23 mouse cellular contexts compared by ENCODE assay signal in the genomic region with DNA sequence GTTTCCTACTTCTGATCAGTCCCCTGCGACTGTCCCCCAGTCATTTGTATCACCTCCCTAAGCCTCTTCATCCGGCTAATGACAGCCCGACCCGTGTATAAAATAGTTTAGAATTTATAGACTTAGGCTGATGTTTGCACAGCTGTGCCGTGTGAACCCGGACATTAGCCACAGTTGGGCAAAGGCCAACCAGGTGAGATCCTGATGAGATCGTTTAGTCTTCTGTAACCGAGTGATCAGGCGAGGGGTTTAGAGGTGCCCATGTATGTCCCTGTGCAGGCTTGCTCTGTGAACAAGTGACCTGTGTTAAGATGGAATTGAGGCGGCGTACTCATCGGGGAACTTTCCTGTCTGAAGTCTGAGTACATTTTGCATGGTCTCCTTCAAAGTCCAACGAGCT.
DNase-seq lines count a peak whose midpoint lies in the region; ATAC-seq lines count a peak whose summit lies in the region.
"Had no signal": no experiment of that assay in that cellular context is flagged by ENCODE, and none has a peak within 500 bp of the region (broad histone marks: within the 10 kb centered on the region; RNA-seq: fewer than 3 reads in every experiment).

No protein-coding gene starts in this region.

- H3K9ac ChIP-seq in heart, embryonic 11.5 days (ENCODE audit: low read depth, low read length) = no peak overlapping the region
- no peak overlapping the region for H3K9ac ChIP-seq in intestine, embryonic 16.5 days (ENCODE audit: low read depth, low read length)
- H3K9ac ChIP-seq in stomach, embryonic 16.5 days (ENCODE audit: low read length) = no peak overlapping the region
- H3K9ac ChIP-seq: forebrain, embryonic 13.5 days; heart, embryonic 13.5 days; hindbrain, embryonic 12.5 days; hindbrain, embryonic 15.5 days had no signal

- ATAC-seq in heart, embryonic 11.5 days (replicated peaks; ENCODE audit: insufficient number of reproducible peaks, low FRiP score, low TSS enrichment) = no peak
- ATAC-seq in intestine, embryonic 16.5 days = peak; percentile 68; the same call in 1 of the 2 replicates
- ATAC-seq in stomach, embryonic 16.5 days (ENCODE audit: insufficient read depth, low FRiP score) = peak; percentile 68; the same call in 1 of the 2 replicates
- ATAC-seq: activated CD4-positive, CD25-positive, alpha-beta regulatory T cell, adult 4 months; forebrain, embryonic 13.5 days; forebrain, embryonic 16.5 days had no signal

- no peaks in the 10 kb centered on the region for H3K27me3 ChIP-seq in heart, embryonic 11.5 days (ENCODE audit: control insufficient read depth, insufficient read depth, low read length)
- no peaks in the 10 kb centered on the region for H3K27me3 ChIP-seq in intestine, embryonic 16.5 days (replicated peaks; ENCODE audit: control insufficient read depth, insufficient read depth, low read length)
- H3K27me3 ChIP-seq in stomach, embryonic 16.5 days (ENCODE audit: control insufficient read depth, insufficient read depth, low read length) = no peaks in the 10 kb centered on the region
- H3K27me3 ChIP-seq: forebrain, embryonic 13.5 days; heart, embryonic 13.5 days; hindbrain, embryonic 12.5 days; hindbrain, embryonic 15.5 days had no signal

- no peak overlapping the region for H3K4me3 ChIP-seq in heart, embryonic 11.5 days (ENCODE audit: low read depth, low read length)
- H3K4me3 ChIP-seq in intestine, embryonic 16.5 days (ENCODE audit: low read length) = no peak overlapping the region
- H3K4me3 ChIP-seq in stomach, embryonic 16.5 days (replicated peaks; ENCODE audit: low read length) = no peak overlapping the region
- H3K4me3 ChIP-seq: forebrain, embryonic 10.5 days; forebrain, embryonic 13.5 days; heart, embryonic 13.5 days; hindbrain, embryonic 12.5 days; hindbrain, embryonic 15.5 days had no signal

- intact Hi-C loops in left cerebral cortex, postnatal 4 days (cut with DNase I) = no loop called here

- H3K4me1 ChIP-seq in heart, embryonic 11.5 days (ENCODE audit: control insufficient read depth, insufficient read depth, low read length) = peaks cover 3% of the 10 kb centered on the region; the same call in 1 of the 2 replicates
- no peaks in the 10 kb centered on the region; the same call in 1 of the 2 replicates for H3K4me1 ChIP-seq in intestine, embryonic 16.5 days (ENCODE audit: control insufficient read depth, insufficient read depth, low read length)
- no peaks in the 10 kb centered on the region for H3K4me1 ChIP-seq in stomach, embryonic 16.5 days (ENCODE audit: control insufficient read depth, insufficient read depth, low read length)

- H3K36me3 ChIP-seq in heart, embryonic 11.5 days (ENCODE audit: control insufficient read depth, insufficient read depth, low read length) = no peaks in the 10 kb centered on the region
- H3K36me3 ChIP-seq in intestine, embryonic 16.5 days (ENCODE audit: control insufficient read depth, insufficient read depth, low read length) = no peaks in the 10 kb centered on the region
- H3K36me3 ChIP-seq in stomach, embryonic 16.5 days (ENCODE audit: control insufficient read depth, insufficient read depth, low read length) = no peaks in the 10 kb centered on the region
- H3K36me3 ChIP-seq: forebrain, embryonic 10.5 days; heart, embryonic 13.5 days; hindbrain, embryonic 12.5 days; hindbrain, embryonic 15.5 days had no signal

- no peak overlapping the region for H3K4me2 ChIP-seq in heart, embryonic 11.5 days
- no peak overlapping the region for H3K4me2 ChIP-seq in intestine, embryonic 16.5 days (ENCODE audit: low read depth, low read length)
- H3K4me2 ChIP-seq in stomach, embryonic 16.5 days (ENCODE audit: low read depth, low read length) = no peak overlapping the region
- H3K4me2 ChIP-seq: forebrain, embryonic 13.5 days; heart, embryonic 13.5 days; hindbrain, embryonic 12.5 days; hindbrain, embryonic 15.5 days had no signal

- no peaks in the 10 kb centered on the region for H3K9me3 ChIP-seq in heart, embryonic 11.5 days (replicated peaks; ENCODE audit: control insufficient read depth, low read length)
- H3K9me3 ChIP-seq in intestine, embryonic 16.5 days (ENCODE audit: control insufficient read depth, low read length) = no peaks in the 10 kb centered on the region
- H3K9me3 ChIP-seq in stomach, embryonic 16.5 days (replicated peaks; ENCODE audit: control insufficient read depth, low read length) = no peaks in the 10 kb centered on the region
- H3K9me3 ChIP-seq: forebrain, embryonic 10.5 days; forebrain, embryonic 13.5 days; heart, embryonic 13.5 days; hindbrain, embryonic 12.5 days; hindbrain, embryonic 15.5 days had no signal

- DNase-seq in heart, adult 11 months = peak; percentile 49
- no peak for DNase-seq in left cerebral cortex, postnatal 4 days
- DNase-seq in kidney, adult 8-10 months = no peak
- DNase-seq: adrenal gland, adult 8-10 months; adrenal gland, postnatal 25 days; cerebellum, adult 11-12 months; cerebellum, adult 8-10 months; cerebellum, postnatal 10 days; cerebellum, postnatal 36 days; embryo, embryonic 11 days; gastrocnemius, postnatal 10 days; gastrocnemius, postnatal 36 days; heart, postnatal 14 days had no signal

- WGBS in heart, embryonic 11.5 days (ENCODE audit: insufficient replicate concordance) = 77% methylated on average over 13 of the region's 13 CpGs
- 50% methylated on average over 13 of the region's 13 CpGs for WGBS in intestine, embryonic 16.5 days
- 46% methylated on average over 13 of the region's 13 CpGs for WGBS in stomach, embryonic 16.5 days

- H3K27ac ChIP-seq in heart, embryonic 11.5 days (ENCODE audit: low read depth, low read length) = no peak overlapping the region
- H3K27ac ChIP-seq in intestine, embryonic 16.5 days (ENCODE audit: low read length) = no peak overlapping the region
- no peak overlapping the region for H3K27ac ChIP-seq in stomach, embryonic 16.5 days (ENCODE audit: low read length)
- H3K27ac ChIP-seq: forebrain, embryonic 10.5 days; forebrain, embryonic 13.5 days; heart, embryonic 13.5 days; hindbrain, embryonic 12.5 days; hindbrain, embryonic 15.5 days had no signal
